Mouse (Mus musculus): ENCODE measurements around the gene Gm20532. TPM values are rescaled to one million over a fixed set of nuclear protein-coding genes. Genes with fewer than 3 reads are reported as not detected.

Gene Gm20532
- polyA plus RNA-seq, 1 experiment from 2014 or later: not detected

MicroRNA genes within 50 kb of the gene (microRNA counts, 519-probe panel; counts per million panel counts)
- microRNA mmu-miR-126-3p: 4,265 counts per million, percentile 97 among the panel's probes with 10 or more counts
- 3,605 counts per million, percentile 89 among the panel's probes with 10 or more counts for microRNA mmu-miR-126-5p

Small RNA genes within 50 kb of the gene (microRNA-seq; reads per million reads assigned to microRNA genes)
- gene Mir126a (2.0 reads per million, percentile 4 among the genes with 10 or more reads in this experiment), gene Mir126b (not detected)

Other genes starting within 250 kb of the Gm20532 start
- gene Dnlz, start 234.5 kb upstream of the Gm20532 start, polyA plus RNA-seq (2015; fragmentation: Nextera tagmentation; extraction: Ambion mirVana): 23.1 and 24.9 TPM in 2 replicates
- 1.0 and 1.2 TPM in 2 replicates for gene Card9, start 225.7 kb upstream of the Gm20532 start, polyA plus RNA-seq (2015; fragmentation: Nextera tagmentation; extraction: Ambion mirVana)
- gene Snapc4, start 206.0 kb upstream of the Gm20532 start, polyA plus RNA-seq (2015; fragmentation: Nextera tagmentation; extraction: Ambion mirVana): 14.8 and 18.5 TPM in 2 replicates
- 81.4 and 86.0 TPM in 2 replicates for gene Entr1, start 197.3 kb upstream of the Gm20532 start, polyA plus RNA-seq (2015; fragmentation: Nextera tagmentation; extraction: Ambion mirVana)
- 118 and 119 TPM in 2 replicates for gene Pmpca, start 197.3 kb upstream of the Gm20532 start, polyA plus RNA-seq (2015; fragmentation: Nextera tagmentation; extraction: Ambion mirVana)
- gene Inpp5e, start 177.4 kb upstream of the Gm20532 start, polyA plus RNA-seq (2015; fragmentation: Nextera tagmentation; extraction: Ambion mirVana): 15.0 and 15.3 TPM in 2 replicates
- gene Sec16a, start 141.4 kb upstream of the Gm20532 start, polyA plus RNA-seq (2015; fragmentation: Nextera tagmentation; extraction: Ambion mirVana): 14.5 and 14.8 TPM in 2 replicates
- gene Notch1, start 70.0 kb upstream of the Gm20532 start, polyA plus RNA-seq (2015; fragmentation: Nextera tagmentation; extraction: Ambion mirVana): 17.9 and 21.8 TPM in 2 replicates
- 188 and 216 TPM in 2 replicates for gene Egfl7, start 6.6 kb upstream of the Gm20532 start, polyA plus RNA-seq (2015; fragmentation: Nextera tagmentation; extraction: Ambion mirVana)
- gene Agpat2, start 17.8 kb downstream of the Gm20532 start, polyA plus RNA-seq (2015; fragmentation: Nextera tagmentation; extraction: Ambion mirVana): 25.9 and 28.5 TPM in 2 replicates
- gene Fam69b, start 41.8 kb downstream of the Gm20532 start, polyA plus RNA-seq (2015; fragmentation: Nextera tagmentation; extraction: Ambion mirVana): 12.5 and 15.8 TPM in 2 replicates
- gene Lcn4, start 84.6 kb downstream of the Gm20532 start, polyA plus RNA-seq (2015; fragmentation: Nextera tagmentation; extraction: Ambion mirVana): not detected in 2 replicates